Mouse (Mus musculus): Measurements from ENCODE around the gene Zfp658.

Zfp658 gene

GRCm38 (mm10) chr7:43562006-43562633 is at the start of gene Zfp658:
Gene Zfp658, plus strand, starts transcription at chr7:43562256.
- DNase-seq (ENCODE audit: low spot score): peak; percentile 91

- DNase-seq (ENCODE audit: low spot score): no peak
Measured at GRCm38 (mm10) chr7:43512519-43512918, 49.5 kb upstream of the Zfp658 start.

GRCm38 (mm10) chr7:43515076-43515475 is 47.0 kb upstream of the Zfp658 start:
- DNase-seq (ENCODE audit: low spot score): no peak

GRCm38 (mm10) chr7:43518341-43518740 is 43.7 kb upstream of the Zfp658 start:
- DNase-seq (ENCODE audit: low spot score): no peak

- no peak for DNase-seq (ENCODE audit: low spot score)
Measured at GRCm38 (mm10) chr7:43522776-43523175, 39.3 kb upstream of the Zfp658 start.

GRCm38 (mm10) chr7:43525313-43525712 is 36.7 kb upstream of the Zfp658 start:
- no peak for DNase-seq (ENCODE audit: low spot score)

GRCm38 (mm10) chr7:43530216-43530785 is 31.8 kb upstream of the Zfp658 start:
- DNase-seq (ENCODE audit: low spot score): no peak

GRCm38 (mm10) chr7:43532936-43533505 is 29.0 kb upstream of the Zfp658 start:
- peak; percentile 39 for DNase-seq (ENCODE audit: low spot score)

- no peak for DNase-seq (ENCODE audit: low spot score)
Measured at GRCm38 (mm10) chr7:43538524-43538923, 23.5 kb upstream of the Zfp658 start.

- DNase-seq (ENCODE audit: low spot score): peak; percentile 42
Measured at GRCm38 (mm10) chr7:43544225-43544977, 17.7 kb upstream of the Zfp658 start, which contains the start of gene Cd33. Gene Cd33, minus strand, starts transcription at chr7:43544428.

GRCm38 (mm10) chr7:43545656-43546545 is 16.2 kb upstream of the Zfp658 start:
- DNase-seq (ENCODE audit: low spot score): no peak

GRCm38 (mm10) chr7:43547666-43548065 is 14.4 kb upstream of the Zfp658 start:
- DNase-seq (ENCODE audit: low spot score): no peak

GRCm38 (mm10) chr7:43548206-43548605 is 13.8 kb upstream of the Zfp658 start:
- DNase-seq (ENCODE audit: low spot score): no peak

- peak; percentile 40 for DNase-seq (ENCODE audit: low spot score)
Measured at GRCm38 (mm10) chr7:43553153-43553552, 8.9 kb upstream of the Zfp658 start.

GRCm38 (mm10) chr7:43554550-43554949 is 7.5 kb upstream of the Zfp658 start:
- no peak for DNase-seq (ENCODE audit: low spot score)

GRCm38 (mm10) chr7:43555351-43555750 is 6.7 kb upstream of the Zfp658 start:
- DNase-seq (ENCODE audit: low spot score): no peak

GRCm38 (mm10) chr7:43556901-43557300 is 5.2 kb upstream of the Zfp658 start:
- DNase-seq (ENCODE audit: low spot score): no peak

- DNase-seq (ENCODE audit: low spot score): no peak
Measured at GRCm38 (mm10) chr7:43562651-43563070, 605 bp downstream of the Zfp658 start.

GRCm38 (mm10) chr7:43563300-43563699 is 1.2 kb downstream of the Zfp658 start:
- no peak for DNase-seq (ENCODE audit: low spot score)

- no peak for DNase-seq (ENCODE audit: low spot score)
Measured at GRCm38 (mm10) chr7:43571216-43571615, 9.2 kb downstream of the Zfp658 start.

- DNase-seq (ENCODE audit: low spot score): peak; percentile 94
Measured at GRCm38 (mm10) chr7:43579440-43580171, 17.6 kb downstream of the Zfp658 start, which contains the start of gene Zfp719. Gene Zfp719, plus strand, starts transcription at chr7:43579610.
